Mouse (Mus musculus): ENCODE measurements at regions not wholly inside any gene's neighbourhood (a gene's known extent, or its start where the extent isn't known, plus 50 kb on each side); places are given as distances from the start of the nearest gene placed in this dataset.

DNA sequence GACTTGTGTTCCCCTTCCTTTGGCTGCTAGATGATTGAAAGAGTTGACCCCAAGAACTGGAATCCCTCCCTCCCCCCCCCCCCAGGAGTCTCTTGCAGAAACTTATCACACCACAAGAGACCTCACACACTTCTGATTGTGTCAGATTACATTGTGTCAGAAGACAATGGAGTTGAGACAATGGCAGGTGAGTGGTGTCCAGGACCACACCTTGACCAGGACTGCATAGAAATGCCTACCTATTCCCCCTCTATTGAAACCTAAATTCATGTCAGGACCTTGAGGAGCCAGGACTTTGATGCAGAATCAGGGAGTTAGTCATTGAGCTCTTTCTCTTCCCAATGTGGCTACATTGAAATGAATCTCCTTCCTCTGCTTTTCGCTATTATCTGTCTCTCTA lies 282.8 kb upstream of the Nrp1 start:
- Histone ChIP-seq H3K4me1 (ENCODE audit: control insufficient read depth, low read depth, low read length) (no peaks in the 10 kb centered on the region), H3K9ac (ENCODE audit: low read depth, low read length) (no peak overlapping the region), H3K27me3 (ENCODE audit: control insufficient read depth, insufficient read depth, low read depth, low read length) (no peaks in the 10 kb centered on the region), H3K27ac (ENCODE audit: low read length) (no peak overlapping the region), H3K4me2 (ENCODE audit: low read depth, low read length) (no peak overlapping the region), H3K4me3 (ENCODE audit: low read depth, low read length) (no peak overlapping the region), H3K36me3 (ENCODE audit: control insufficient read depth, insufficient read depth) (no peaks in the 10 kb centered on the region), H3K9me3 (replicated peaks; ENCODE audit: control insufficient read depth, low read length) (no peaks in the 10 kb centered on the region)
- no peak for ATAC-seq (ENCODE audit: low read depth)
- WGBS (ENCODE audit: insufficient replicate concordance) = 48% methylated on average over 1 of the region's 1 CpGs

DNA sequence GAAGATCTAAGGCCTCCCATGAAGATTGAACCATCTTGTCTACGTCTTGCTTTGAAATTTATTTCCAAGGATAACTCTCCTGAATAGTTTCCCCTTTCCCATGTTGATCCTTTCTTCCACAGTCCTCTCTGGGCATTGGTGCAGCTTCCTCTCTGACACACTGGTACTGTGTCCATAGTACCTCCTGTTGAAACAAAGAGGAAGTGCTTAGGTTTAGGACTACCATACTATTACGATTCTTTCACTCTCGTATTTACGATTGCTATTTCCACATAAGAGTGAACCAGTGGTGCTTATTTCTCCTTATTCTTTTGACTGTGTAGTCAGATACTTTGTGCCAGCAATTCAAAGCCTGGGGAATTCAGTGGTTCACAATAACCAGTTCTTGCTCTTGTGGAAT lies 282.2 kb upstream of the Nrp1 start:
- no peaks in the 10 kb centered on the region for H3K4me1 ChIP-seq (ENCODE audit: control insufficient read depth, low read depth, low read length)
- ATAC-seq (ENCODE audit: low read depth) = no peak
- 58% methylated on average over 4 of the region's 4 CpGs for WGBS (ENCODE audit: insufficient replicate concordance)
- H3K36me3 ChIP-seq (ENCODE audit: control insufficient read depth, insufficient read depth) = no peaks in the 10 kb centered on the region
- no peaks in the 10 kb centered on the region for H3K9me3 ChIP-seq (replicated peaks; ENCODE audit: control insufficient read depth, low read length)
- no peaks in the 10 kb centered on the region for H3K27me3 ChIP-seq (ENCODE audit: control insufficient read depth, insufficient read depth, low read depth, low read length)
- no peak overlapping the region for H3K27ac ChIP-seq (ENCODE audit: low read length)
- H3K4me3 ChIP-seq (ENCODE audit: low read depth, low read length) = no peak overlapping the region
- H3K9ac ChIP-seq (ENCODE audit: low read depth, low read length) = no peak overlapping the region
- no peak overlapping the region for H3K4me2 ChIP-seq (ENCODE audit: low read depth, low read length)

DNA sequence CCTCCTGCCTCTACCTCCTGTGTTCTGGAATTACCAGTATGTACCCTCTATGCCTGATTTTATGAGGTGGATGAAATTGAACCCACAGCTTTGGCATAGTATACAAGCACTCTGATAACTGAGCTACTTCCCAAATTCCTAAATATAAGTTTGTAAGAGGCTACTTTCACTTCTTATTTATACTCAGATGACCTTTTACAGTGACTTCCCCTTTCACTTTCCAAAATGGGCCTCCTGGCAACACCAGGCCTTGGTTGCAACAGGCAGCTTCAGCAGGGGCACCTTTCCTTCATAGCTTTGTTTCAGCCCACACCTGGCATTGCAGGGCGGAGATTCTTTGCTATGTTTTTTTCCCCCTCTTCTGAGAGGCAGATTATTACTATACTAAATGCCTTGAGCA lies 279.7 kb upstream of the Nrp1 start:
- Histone ChIP-seq H3K4me1 (ENCODE audit: control insufficient read depth, low read depth, low read length) (no peaks in the 10 kb centered on the region), H3K9ac (ENCODE audit: low read depth, low read length) (no peak overlapping the region), H3K27me3 (ENCODE audit: control insufficient read depth, insufficient read depth, low read depth, low read length) (no peaks in the 10 kb centered on the region), H3K4me3 (ENCODE audit: low read depth, low read length) (no peak overlapping the region), H3K9me3 (replicated peaks; ENCODE audit: control insufficient read depth, low read length) (no peaks in the 10 kb centered on the region), H3K36me3 (ENCODE audit: control insufficient read depth, insufficient read depth) (no peaks in the 10 kb centered on the region), H3K4me2 (ENCODE audit: low read depth, low read length) (no peak overlapping the region), H3K27ac (ENCODE audit: low read length) (no peak overlapping the region)
- ATAC-seq (ENCODE audit: low read depth) = no peak
- WGBS (ENCODE audit: insufficient replicate concordance) = 61% methylated on average over 1 of the region's 1 CpGs

DNA sequence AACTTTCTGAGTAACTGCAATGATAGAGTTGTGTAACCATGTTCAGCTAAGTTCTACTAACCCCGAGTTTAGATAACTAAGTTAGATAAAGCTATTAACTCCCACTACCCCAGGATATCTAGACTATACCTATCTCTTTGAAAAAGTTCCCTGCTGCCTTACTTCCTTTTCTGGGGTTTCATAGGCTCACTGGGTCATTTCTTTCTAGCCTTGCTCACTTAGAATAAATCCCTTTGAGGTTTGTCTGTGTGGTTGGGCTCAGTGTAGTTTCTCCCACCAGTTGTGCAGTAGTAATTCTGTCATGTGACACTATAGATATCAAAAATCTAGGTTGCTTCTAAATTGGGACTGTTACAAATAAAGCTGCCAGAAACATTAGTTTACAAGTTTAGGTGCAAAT lies 272.6 kb upstream of the Nrp1 start:
- 21% methylated on average over 1 of the region's 1 CpGs for WGBS (ENCODE audit: insufficient replicate concordance)
- no peaks in the 10 kb centered on the region for H3K27me3 ChIP-seq (ENCODE audit: control insufficient read depth, insufficient read depth, low read depth, low read length)
- H3K9me3 ChIP-seq (replicated peaks; ENCODE audit: control insufficient read depth, low read length) = no peaks in the 10 kb centered on the region
- no peak overlapping the region for H3K4me2 ChIP-seq (ENCODE audit: low read depth, low read length)
- no peaks in the 10 kb centered on the region for H3K36me3 ChIP-seq (ENCODE audit: control insufficient read depth, insufficient read depth)
- no peak overlapping the region for H3K9ac ChIP-seq (ENCODE audit: low read depth, low read length)
- H3K4me1 ChIP-seq (ENCODE audit: control insufficient read depth, low read depth, low read length) = no peaks in the 10 kb centered on the region
- H3K4me3 ChIP-seq (ENCODE audit: low read depth, low read length) = no peak overlapping the region
- no peak for ATAC-seq (ENCODE audit: low read depth)
- H3K27ac ChIP-seq (ENCODE audit: low read length) = no peak overlapping the region

DNA sequence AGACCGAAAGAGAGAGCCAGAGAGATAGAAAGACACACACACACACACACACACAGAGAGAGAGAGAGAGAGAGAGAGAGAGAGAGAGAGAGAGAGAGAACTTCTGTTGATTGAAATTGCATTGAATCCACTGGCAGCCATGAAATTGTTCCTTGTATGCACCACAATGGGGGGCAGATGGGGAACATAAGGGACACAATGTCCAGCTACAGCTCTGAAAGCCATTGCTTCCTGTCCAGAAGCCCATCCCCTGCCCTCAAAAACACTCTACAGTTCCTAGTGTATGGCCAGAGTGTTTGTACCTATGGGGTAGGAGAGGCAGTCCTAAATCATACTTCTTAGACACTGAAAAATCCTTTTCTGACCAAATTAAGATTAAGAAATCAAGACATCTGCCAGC lies 270.9 kb upstream of the Nrp1 start:
- Histone ChIP-seq H3K27me3 (ENCODE audit: control insufficient read depth, insufficient read depth, low read depth, low read length) (no peaks in the 10 kb centered on the region), H3K27ac (ENCODE audit: low read length) (no peak overlapping the region), H3K4me3 (ENCODE audit: low read depth, low read length) (no peak overlapping the region), H3K4me2 (ENCODE audit: low read depth, low read length) (no peak overlapping the region), H3K9me3 (replicated peaks; ENCODE audit: control insufficient read depth, low read length) (no peaks in the 10 kb centered on the region; the same call in 1 of the 2 replicates), H3K4me1 (ENCODE audit: control insufficient read depth, low read depth, low read length) (no peaks in the 10 kb centered on the region), H3K9ac (ENCODE audit: low read depth, low read length) (no peak overlapping the region), H3K36me3 (ENCODE audit: control insufficient read depth, insufficient read depth) (no peaks in the 10 kb centered on the region)
- 65% methylated on average over 1 of the region's 1 CpGs for WGBS (ENCODE audit: insufficient replicate concordance)
- no peak for ATAC-seq (ENCODE audit: low read depth)

DNA sequence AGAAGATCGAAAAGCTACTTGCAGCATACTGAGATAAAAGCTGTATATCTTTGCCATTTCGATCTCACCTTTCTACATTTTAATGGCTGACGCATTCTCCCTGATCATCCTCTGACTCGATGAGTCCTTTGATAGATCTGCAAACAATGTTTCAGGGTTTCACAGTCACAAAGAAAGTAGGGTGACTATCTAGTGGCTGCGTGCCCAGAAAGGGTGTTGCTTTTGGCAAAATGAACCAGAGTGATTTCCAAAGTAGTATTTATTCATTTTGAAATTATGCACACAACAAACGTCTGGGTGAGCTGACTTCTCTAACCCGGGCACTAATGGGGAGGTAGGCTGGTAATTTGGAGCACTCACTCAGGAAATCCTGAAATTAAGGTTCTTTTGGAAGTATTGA lies 265.6 kb upstream of the Nrp1 start:
- H3K4me2 ChIP-seq (ENCODE audit: low read depth, low read length) = no peak overlapping the region
- no peaks in the 10 kb centered on the region for H3K27me3 ChIP-seq (ENCODE audit: control insufficient read depth, insufficient read depth, low read depth, low read length)
- H3K4me3 ChIP-seq (ENCODE audit: low read depth, low read length) = no peak overlapping the region
- no peaks in the 10 kb centered on the region; the same call in 1 of the 2 replicates for H3K9me3 ChIP-seq (replicated peaks; ENCODE audit: control insufficient read depth, low read length)
- no peak overlapping the region for H3K27ac ChIP-seq (ENCODE audit: low read length)
- ATAC-seq (ENCODE audit: low read depth) = no peak
- WGBS (ENCODE audit: insufficient replicate concordance) = 68% methylated on average over 7 of the region's 7 CpGs
- H3K9ac ChIP-seq (ENCODE audit: low read depth, low read length) = no peak overlapping the region
- H3K36me3 ChIP-seq (ENCODE audit: control insufficient read depth, insufficient read depth) = no peaks in the 10 kb centered on the region
- no peaks in the 10 kb centered on the region for H3K4me1 ChIP-seq (ENCODE audit: control insufficient read depth, low read depth, low read length)

DNA sequence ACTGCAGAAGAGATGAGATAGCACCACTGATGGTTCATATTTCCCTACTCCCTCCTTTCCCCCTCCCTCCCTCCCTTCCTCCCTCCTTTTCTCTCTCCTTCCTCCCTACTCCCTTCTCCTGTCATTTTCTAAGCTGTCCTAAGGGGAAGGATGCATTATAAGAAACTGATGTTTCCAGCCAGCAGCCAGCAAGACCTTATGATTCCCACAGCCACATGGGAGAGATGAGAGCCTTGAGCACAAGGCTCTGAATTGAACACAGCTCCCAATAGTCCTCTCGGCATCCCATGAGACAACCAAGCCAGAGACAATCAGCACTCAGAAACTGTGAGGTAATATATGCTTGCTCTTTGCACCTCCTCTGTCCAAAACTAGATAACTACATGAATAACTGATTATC lies 263.0 kb upstream of the Nrp1 start:
- no peaks in the 10 kb centered on the region for H3K36me3 ChIP-seq (ENCODE audit: control insufficient read depth, insufficient read depth)
- H3K27me3 ChIP-seq (ENCODE audit: control insufficient read depth, insufficient read depth, low read depth, low read length) = no peaks in the 10 kb centered on the region
- no peaks in the 10 kb centered on the region; the same call in 1 of the 2 replicates for H3K9me3 ChIP-seq (replicated peaks; ENCODE audit: control insufficient read depth, low read length)
- WGBS (ENCODE audit: insufficient replicate concordance) = 74% methylated on average over 1 of the region's 1 CpGs
- H3K4me3 ChIP-seq (ENCODE audit: low read depth, low read length) = no peak overlapping the region
- no peak overlapping the region for H3K9ac ChIP-seq (ENCODE audit: low read depth, low read length)
- no peaks in the 10 kb centered on the region for H3K4me1 ChIP-seq (ENCODE audit: control insufficient read depth, low read depth, low read length)
- H3K27ac ChIP-seq (ENCODE audit: low read length) = no peak overlapping the region
- no peak overlapping the region for H3K4me2 ChIP-seq (ENCODE audit: low read depth, low read length)
- ATAC-seq (ENCODE audit: low read depth) = no peak

DNA sequence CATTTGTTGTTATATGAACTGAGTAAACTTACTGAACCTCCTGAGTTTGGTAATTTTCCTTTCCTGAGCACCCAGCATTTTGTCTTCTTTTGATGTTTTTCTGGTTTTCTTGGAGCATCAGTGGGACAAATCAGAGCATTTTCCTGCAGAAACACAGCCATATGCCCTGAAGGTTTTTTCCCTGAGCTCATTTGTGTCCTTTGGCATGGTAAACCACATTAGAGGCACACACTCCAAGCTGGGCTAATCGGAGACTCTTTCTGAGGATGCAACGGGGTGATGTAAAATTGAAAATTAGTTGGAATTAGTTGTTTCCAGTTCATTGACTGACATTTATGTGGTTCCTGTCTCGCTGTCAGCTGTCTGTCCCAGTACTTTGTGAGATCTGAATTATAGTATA lies 260.8 kb upstream of the Nrp1 start:
- H3K4me1 ChIP-seq (ENCODE audit: control insufficient read depth, low read depth, low read length) = no peaks in the 10 kb centered on the region
- no peaks in the 10 kb centered on the region for H3K9me3 ChIP-seq (replicated peaks; ENCODE audit: control insufficient read depth, low read length)
- no peak overlapping the region for H3K27ac ChIP-seq (ENCODE audit: low read length)
- H3K27me3 ChIP-seq (ENCODE audit: control insufficient read depth, insufficient read depth, low read depth, low read length) = no peaks in the 10 kb centered on the region
- H3K4me2 ChIP-seq (ENCODE audit: low read depth, low read length) = no peak overlapping the region
- no peak overlapping the region for H3K9ac ChIP-seq (ENCODE audit: low read depth, low read length)
- ATAC-seq (ENCODE audit: low read depth) = no peak
- WGBS (ENCODE audit: insufficient replicate concordance) = 64% methylated on average over 3 of the region's 3 CpGs
- no peak overlapping the region for H3K4me3 ChIP-seq (ENCODE audit: low read depth, low read length)
- H3K36me3 ChIP-seq (ENCODE audit: control insufficient read depth, insufficient read depth) = no peaks in the 10 kb centered on the region

DNA sequence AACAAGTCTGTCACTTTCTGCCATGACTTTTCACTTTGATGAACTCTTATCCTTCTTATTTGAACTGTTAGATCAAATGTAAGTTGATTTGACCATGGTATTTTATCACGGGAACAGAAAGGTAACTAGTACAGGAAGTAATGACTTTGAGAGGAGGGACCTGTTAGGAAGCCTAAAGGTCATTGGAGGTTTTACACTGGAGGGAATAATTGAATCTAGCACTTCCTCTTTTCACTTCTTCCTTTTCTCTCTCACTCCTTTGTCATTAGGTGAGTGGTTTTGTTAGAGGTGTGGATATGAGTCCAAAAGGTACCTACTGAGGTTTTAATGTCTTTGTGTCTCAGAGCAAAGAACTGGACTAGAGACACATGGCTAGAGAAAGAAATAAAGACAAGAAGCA lies 255.0 kb upstream of the Nrp1 start:
- H3K27ac ChIP-seq (ENCODE audit: low read length) = no peak overlapping the region
- no peaks in the 10 kb centered on the region for H3K4me1 ChIP-seq (ENCODE audit: control insufficient read depth, low read depth, low read length)
- no peak overlapping the region for H3K9ac ChIP-seq (ENCODE audit: low read depth, low read length)
- no peak overlapping the region for H3K4me3 ChIP-seq (ENCODE audit: low read depth, low read length)
- no peak for ATAC-seq (ENCODE audit: low read depth)
- no peak overlapping the region for H3K4me2 ChIP-seq (ENCODE audit: low read depth, low read length)
- no peaks in the 10 kb centered on the region for H3K27me3 ChIP-seq (ENCODE audit: control insufficient read depth, insufficient read depth, low read depth, low read length)
- H3K36me3 ChIP-seq (ENCODE audit: control insufficient read depth, insufficient read depth) = no peaks in the 10 kb centered on the region
- no peaks in the 10 kb centered on the region for H3K9me3 ChIP-seq (replicated peaks; ENCODE audit: control insufficient read depth, low read length)
- WGBS (ENCODE audit: insufficient replicate concordance) = 50% methylated on average over 1 of the region's 1 CpGs

DNA sequence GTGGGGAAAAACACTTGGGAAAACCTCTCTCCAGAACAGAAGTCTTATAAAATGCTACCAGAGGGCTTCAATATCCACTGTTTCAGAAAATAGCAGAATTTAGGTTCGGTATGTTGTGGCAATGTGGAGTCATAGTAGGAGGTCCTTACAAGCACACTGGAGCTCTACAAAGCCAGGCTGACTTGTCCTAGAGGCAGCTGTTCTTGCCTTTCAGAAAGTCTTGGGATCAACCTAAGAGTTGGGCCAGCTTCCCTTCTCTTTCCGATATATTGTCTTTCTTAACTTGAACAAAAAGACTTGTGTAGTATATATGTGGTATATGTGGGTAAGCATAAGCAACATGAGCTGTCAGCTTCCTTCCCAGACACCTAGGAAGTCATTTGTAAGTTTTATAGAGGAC lies 251.8 kb upstream of the Nrp1 start:
- 80% methylated on average over 2 of the region's 2 CpGs for WGBS (ENCODE audit: insufficient replicate concordance)
- Histone ChIP-seq H3K4me3 (ENCODE audit: low read depth, low read length) (no peak overlapping the region), H3K4me2 (ENCODE audit: low read depth, low read length) (no peak overlapping the region), H3K27me3 (ENCODE audit: control insufficient read depth, insufficient read depth, low read depth, low read length) (no peaks in the 10 kb centered on the region), H3K27ac (ENCODE audit: low read length) (no peak overlapping the region), H3K36me3 (ENCODE audit: control insufficient read depth, insufficient read depth) (no peaks in the 10 kb centered on the region), H3K9me3 (replicated peaks; ENCODE audit: control insufficient read depth, low read length) (no peaks in the 10 kb centered on the region), H3K9ac (ENCODE audit: low read depth, low read length) (no peak overlapping the region), H3K4me1 (ENCODE audit: control insufficient read depth, low read depth, low read length) (no peaks in the 10 kb centered on the region)
- ATAC-seq (ENCODE audit: low read depth) = no peak

Data from liver, embryonic 16.5 days (tissue).